Mouse (Mus musculus): ENCODE results near the gene Loxl1. TPM values are rescaled to one million over a fixed set of nuclear protein-coding genes. Genes with fewer than 3 reads are reported as not detected.

Loxl1 gene
- total and polyA plus RNA-seq, 2 experiments from 2014 or later: 9.1 to 13.8 TPM

- WGBS: 62% methylated on average over 12 of the region's 12 CpGs
- no peak for ATAC-seq
- no peak overlapping the region for H3K27ac ChIP-seq
Measured at GRCm38 (mm10) chr9:58268384-58269313, 44.3 kb downstream of the Loxl1 start.

GRCm38 (mm10) chr9:58267046-58267445 is 45.9 kb downstream of the Loxl1 start:
- no peak overlapping the region for H3K4me3 ChIP-seq (ENCODE audit: low read length)
- no peak overlapping the region for H3K4me2 ChIP-seq (ENCODE audit: low read depth, low read length)
- DNase-seq (ENCODE audit: low spot score) (no peak), ATAC-seq (no peak)
- H3K36me3 ChIP-seq (ENCODE audit: insufficient read depth, low read length): peaks cover 4% of the 10 kb centered on the region
- no peak for TF ChIP-seq CTCF (IDR thresholded peaks at IDR 0.05; ENCODE audit: low read depth)
- no peaks in the 10 kb centered on the region for H3K27me3 ChIP-seq (ENCODE audit: insufficient read depth, low read length)
- no peaks in the 10 kb centered on the region for H3K9me3 ChIP-seq (ENCODE audit: low read length)
- H3K9ac ChIP-seq (replicated peaks; ENCODE audit: low read length): no peak overlapping the region
- 0 out of 2 replicates have a peak overlapping the region, but pooled peaks have one; percentile 15 for H3K27ac ChIP-seq
- H3K4me1 ChIP-seq (ENCODE audit: insufficient read depth, low read length): no peaks in the 10 kb centered on the region
- 46% methylated on average over 3 of the region's 3 CpGs for WGBS

More at GRCm38 (mm10) chr9:58268384-58269313, 44.3 kb downstream of the Loxl1 start:
- H3K4me1 ChIP-seq (ENCODE audit: insufficient read depth, low read length): no peaks in the 10 kb centered on the region
- no peaks in the 10 kb centered on the region for H3K9me3 ChIP-seq (ENCODE audit: low read length)
- peak; percentile 84 for DNase-seq (ENCODE audit: low spot score)
- no peak overlapping the region for H3K9ac ChIP-seq (replicated peaks; ENCODE audit: low read length)
- no peak overlapping the region for H3K4me2 ChIP-seq (ENCODE audit: low read depth, low read length)
- H3K4me3 ChIP-seq (ENCODE audit: low read length): no peak overlapping the region
- H3K27me3 ChIP-seq (ENCODE audit: insufficient read depth, low read length): no peaks in the 10 kb centered on the region
- peak; percentile 77 for TF ChIP-seq CTCF (IDR thresholded peaks at IDR 0.05; ENCODE audit: low read depth)
- H3K36me3 ChIP-seq (ENCODE audit: insufficient read depth, low read length): no peaks in the 10 kb centered on the region

- TF ChIP-seq CTCF (IDR thresholded peaks at IDR 0.05; ENCODE audit: low read depth): no peak
- DNase-seq (ENCODE audit: low spot score): no peak
- H3K27me3 ChIP-seq (ENCODE audit: insufficient read depth, low read length): no peaks in the 10 kb centered on the region
Measured at GRCm38 (mm10) chr9:58266571-58267011, 46.4 kb downstream of the Loxl1 start.

GRCm38 (mm10) chr9:58265368-58265767 is 47.6 kb downstream of the Loxl1 start:
- no peaks in the 10 kb centered on the region for H3K4me1 ChIP-seq (ENCODE audit: insufficient read depth, low read length)
- WGBS: 66% methylated on average over 3 of the region's 3 CpGs
- ATAC-seq (no peak), DNase-seq (ENCODE audit: low spot score) (no peak)
- peaks cover 17% of the 10 kb centered on the region for H3K36me3 ChIP-seq (ENCODE audit: insufficient read depth, low read length)
- H3K9ac ChIP-seq (replicated peaks; ENCODE audit: low read length): no peak overlapping the region
- H3K4me2 ChIP-seq (ENCODE audit: low read depth, low read length): no peak overlapping the region
- no peak for TF ChIP-seq CTCF (IDR thresholded peaks at IDR 0.05; ENCODE audit: low read depth)
- H3K27me3 ChIP-seq (ENCODE audit: insufficient read depth, low read length): no peaks in the 10 kb centered on the region
- H3K9me3 ChIP-seq (ENCODE audit: low read length): no peaks in the 10 kb centered on the region
- H3K4me3 ChIP-seq (ENCODE audit: low read length): no peak overlapping the region
- H3K27ac ChIP-seq: no peak overlapping the region

More at GRCm38 (mm10) chr9:58266571-58267011, 46.4 kb downstream of the Loxl1 start:
- Histone ChIP-seq H3K9me3 (ENCODE audit: low read length) (no peaks in the 10 kb centered on the region), H3K4me3 (ENCODE audit: low read length) (no peak overlapping the region), H3K4me1 (ENCODE audit: insufficient read depth, low read length) (no peaks in the 10 kb centered on the region), H3K27ac (0 out of 2 replicates have a peak overlapping the region, but pooled peaks have one; percentile 15), H3K9ac (replicated peaks; ENCODE audit: low read length) (no peak overlapping the region), H3K4me2 (ENCODE audit: low read depth, low read length) (no peak overlapping the region), H3K36me3 (ENCODE audit: insufficient read depth, low read length) (peaks cover 9% of the 10 kb centered on the region)
- WGBS: 48% methylated on average over 4 of the region's 4 CpGs
- no peak for ATAC-seq

- Histone ChIP-seq H3K4me1 (ENCODE audit: insufficient read depth, low read length) (no peaks in the 10 kb centered on the region), H3K4me3 (ENCODE audit: low read length) (no peak overlapping the region), H3K9me3 (ENCODE audit: low read length) (no peaks in the 10 kb centered on the region), H3K27ac (no peak overlapping the region), H3K4me2 (ENCODE audit: low read depth, low read length) (no peak overlapping the region), H3K27me3 (ENCODE audit: insufficient read depth, low read length) (no peaks in the 10 kb centered on the region), H3K9ac (replicated peaks; ENCODE audit: low read length) (no peak overlapping the region), H3K36me3 (ENCODE audit: insufficient read depth, low read length) (peaks cover 36% of the 10 kb centered on the region)
- DNase-seq (ENCODE audit: low spot score) (no peak), ATAC-seq (no peak)
- TF ChIP-seq CTCF (IDR thresholded peaks at IDR 0.05; ENCODE audit: low read depth): no peak
- 94% methylated on average over 5 of the region's 5 CpGs for WGBS
Measured at GRCm38 (mm10) chr9:58262507-58262906, 50.5 kb downstream of the Loxl1 start.

- Histone ChIP-seq H3K9me3 (ENCODE audit: low read length) (no peaks in the 10 kb centered on the region), H3K27ac (no peak overlapping the region), H3K36me3 (ENCODE audit: insufficient read depth, low read length) (peaks cover 27% of the 10 kb centered on the region), H3K4me2 (ENCODE audit: low read depth, low read length) (no peak overlapping the region), H3K4me3 (ENCODE audit: low read length) (no peak overlapping the region), H3K4me1 (ENCODE audit: insufficient read depth, low read length) (no peaks in the 10 kb centered on the region), H3K9ac (replicated peaks; ENCODE audit: low read length) (no peak overlapping the region), H3K27me3 (ENCODE audit: insufficient read depth, low read length) (no peaks in the 10 kb centered on the region)
- WGBS: 92% methylated on average over 10 of the region's 10 CpGs
- DNase-seq (ENCODE audit: low spot score) (no peak), ATAC-seq (no peak)
- no peak for TF ChIP-seq CTCF (IDR thresholded peaks at IDR 0.05; ENCODE audit: low read depth)
Measured at GRCm38 (mm10) chr9:58255704-58256685, 57.0 kb downstream of the Loxl1 start.
